Mouse (Mus musculus): ENCODE data around the gene Chchd3.

GRCm38 (mm10) chr6:32754524-32754923, 305.5 kb downstream of the Chchd3 start:
- TF ChIP-seq CTCF (IDR thresholded peaks at IDR 0.05; ENCODE audit: low read depth) (no peak), EP300 (IDR thresholded peaks at IDR 0.05; ENCODE audit: low read depth) (no peak)
